Mouse (Mus musculus): ENCODE measurements at regions not wholly inside any gene's neighbourhood (a gene's known extent, or its start where the extent isn't known, plus 50 kb on each side); places are given as distances from the start of the nearest gene placed in this dataset.

GRCm38 (mm10) chr7:36940611-36941010, 242.7 kb downstream of the Tshz3 start:
- DNase-seq (ENCODE audit: low spot score in 2 of 2), result no peak

- no peak for DNase-seq (ENCODE audit: low spot score in 2 of 2)
Observed at GRCm38 (mm10) chr7:36945024-36945815, 247.3 kb downstream of the Tshz3 start.

- no peak for DNase-seq (ENCODE audit: low spot score in 2 of 2)
Observed at GRCm38 (mm10) chr7:36949511-36949910, 251.6 kb downstream of the Tshz3 start.

- DNase-seq (ENCODE audit: low spot score in 2 of 2), result no peak
Observed at GRCm38 (mm10) chr7:36955376-36955775, 257.5 kb downstream of the Tshz3 start.

- DNase-seq (ENCODE audit: low spot score in 2 of 2), result no peak
Observed at GRCm38 (mm10) chr7:36958255-36958654, 260.3 kb downstream of the Tshz3 start.

- DNase-seq (ENCODE audit: low spot score in 2 of 2), result no peak
Observed at GRCm38 (mm10) chr7:36971772-36972171, 273.9 kb downstream of the Tshz3 start.

- no peak for DNase-seq (ENCODE audit: low spot score in 2 of 2)
Observed at GRCm38 (mm10) chr7:36973654-36974320, 275.9 kb downstream of the Tshz3 start.

GRCm38 (mm10) chr7:36974573-36974972, 276.7 kb downstream of the Tshz3 start:
- peak; percentile 39 to 42 for DNase-seq (ENCODE audit: low spot score in 2 of 2)

- DNase-seq (ENCODE audit: low spot score in 2 of 2), result no peak
Observed at GRCm38 (mm10) chr7:36975475-36975874, 277.6 kb downstream of the Tshz3 start.

- DNase-seq (ENCODE audit: low spot score in 2 of 2), result no peak
Observed at GRCm38 (mm10) chr7:36977819-36978218, 279.9 kb downstream of the Tshz3 start.

GRCm38 (mm10) chr7:36989380-36989779, 291.5 kb downstream of the Tshz3 start:
- DNase-seq (ENCODE audit: low spot score in 2 of 2), result no peak

GRCm38 (mm10) chr7:37004601-37005000, 306.7 kb downstream of the Tshz3 start:
- no peak for DNase-seq (ENCODE audit: low spot score in 2 of 2)

GRCm38 (mm10) chr7:37005701-37006100, 307.8 kb downstream of the Tshz3 start:
- DNase-seq (ENCODE audit: low spot score in 2 of 2), result no peak

- DNase-seq (ENCODE audit: low spot score in 2 of 2), result no peak
Observed at GRCm38 (mm10) chr7:37006921-37007320, 309.0 kb downstream of the Tshz3 start.

- DNase-seq (ENCODE audit: low spot score in 2 of 2), result no peak
Observed at GRCm38 (mm10) chr7:37011180-37011754, 313.3 kb downstream of the Tshz3 start.

- DNase-seq (ENCODE audit: low spot score in 2 of 2), result no peak
Observed at GRCm38 (mm10) chr7:37020078-37020477, 322.2 kb downstream of the Tshz3 start.

- DNase-seq (ENCODE audit: low spot score in 2 of 2), result no peak
Observed at GRCm38 (mm10) chr7:37024501-37025025, 326.6 kb downstream of the Tshz3 start.

GRCm38 (mm10) chr7:37064582-37065458, 366.9 kb downstream of the Tshz3 start:
- DNase-seq (ENCODE audit: low spot score in 2 of 2), result no peak

GRCm38 (mm10) chr7:37077698-37078097, 379.8 kb downstream of the Tshz3 start:
- no peak for DNase-seq (ENCODE audit: low spot score in 2 of 2)

- no peak for DNase-seq (ENCODE audit: low spot score in 2 of 2)
Observed at GRCm38 (mm10) chr7:37078140-37078539, 380.2 kb downstream of the Tshz3 start.

GRCm38 (mm10) chr7:37089726-37090125, 391.8 kb downstream of the Tshz3 start:
- DNase-seq (ENCODE audit: low spot score in 2 of 2), result no peak
